Mouse (Mus musculus): ENCODE results near the gene Zfp148.
"Not testable (repeated sequence)": the region's sequence is repeated elsewhere in the genome, so short reads cannot be mapped to it uniquely, and the experiment has no call there.

Gene Zfp148

GRCm38 (mm10) chr16:33461416-33461815 lies 80.8 kb downstream of the Zfp148 start:
- DNase-seq (ENCODE audit: low read depth, low spot score) = no peak

GRCm38 (mm10) chr16:33464509-33465241 lies 84.0 kb downstream of the Zfp148 start:
- DNase-seq (ENCODE audit: low read depth, low spot score) = no peak

GRCm38 (mm10) chr16:33465242-33465614 lies 84.6 kb downstream of the Zfp148 start:
- no peak for DNase-seq (ENCODE audit: low read depth, low spot score)

- no peak for DNase-seq (ENCODE audit: low read depth, low spot score)
Measured at GRCm38 (mm10) chr16:33467451-33467850, 86.8 kb downstream of the Zfp148 start.

- DNase-seq (ENCODE audit: low read depth, low spot score) = no peak
Measured at GRCm38 (mm10) chr16:33469973-33470372, 89.3 kb downstream of the Zfp148 start.

GRCm38 (mm10) chr16:33474381-33474780 lies 93.7 kb downstream of the Zfp148 start:
- DNase-seq (ENCODE audit: low read depth, low spot score) = no peak

GRCm38 (mm10) chr16:33479926-33480325 lies 99.3 kb downstream of the Zfp148 start:
- DNase-seq (ENCODE audit: low read depth, low spot score) = no peak

- DNase-seq (ENCODE audit: low read depth, low spot score) = peak; percentile 28
Measured at GRCm38 (mm10) chr16:33481148-33481547, 100.5 kb downstream of the Zfp148 start.

- no peak for DNase-seq (ENCODE audit: low read depth, low spot score)
Measured at GRCm38 (mm10) chr16:33482309-33482708, 101.7 kb downstream of the Zfp148 start.

- DNase-seq (ENCODE audit: low read depth, low spot score) = no peak
Measured at GRCm38 (mm10) chr16:33487709-33488108, 107.1 kb downstream of the Zfp148 start.

GRCm38 (mm10) chr16:33494374-33494773 lies 113.7 kb downstream of the Zfp148 start:
- DNase-seq (ENCODE audit: low read depth, low spot score) = no peak

- DNase-seq (ENCODE audit: low read depth, low spot score) = no peak
Measured at GRCm38 (mm10) chr16:33508082-33508481, 127.4 kb downstream of the Zfp148 start.

GRCm38 (mm10) chr16:33509231-33509630 lies 128.6 kb downstream of the Zfp148 start:
- DNase-seq (ENCODE audit: low read depth, low spot score) = not testable (repeated sequence)

- DNase-seq (ENCODE audit: low read depth, low spot score) = not testable (repeated sequence)
Measured at GRCm38 (mm10) chr16:33510856-33511255, 130.2 kb downstream of the Zfp148 start.

- DNase-seq (ENCODE audit: low read depth, low spot score) = no peak
Measured at GRCm38 (mm10) chr16:33512555-33512954, 131.9 kb downstream of the Zfp148 start.

GRCm38 (mm10) chr16:33516807-33517565 lies 136.3 kb downstream of the Zfp148 start, which contains the start of gene Slc12a8:
Gene Slc12a8, plus strand, starts transcription at chr16:33517328.
- DNase-seq (ENCODE audit: low read depth, low spot score) = no peak

- DNase-seq (ENCODE audit: low read depth, low spot score) = no peak
Measured at GRCm38 (mm10) chr16:33517627-33518026, 137.0 kb downstream of the Zfp148 start.

GRCm38 (mm10) chr16:33518236-33518635 lies 137.6 kb downstream of the Zfp148 start:
- DNase-seq (ENCODE audit: low read depth, low spot score) = no peak

- no peak for DNase-seq (ENCODE audit: low read depth, low spot score)
Measured at GRCm38 (mm10) chr16:33519916-33520568, 139.4 kb downstream of the Zfp148 start.

- no peak for DNase-seq (ENCODE audit: low read depth, low spot score)
Measured at GRCm38 (mm10) chr16:33522516-33522915, 141.9 kb downstream of the Zfp148 start.

GRCm38 (mm10) chr16:33523571-33523970 lies 142.9 kb downstream of the Zfp148 start:
- no peak for DNase-seq (ENCODE audit: low read depth, low spot score)
